Mouse (Mus musculus): ENCODE measurements around the gene Alms1.
"Not testable (repeated sequence)": the region's sequence is repeated elsewhere in the genome, so short reads cannot be mapped to it uniquely, and the experiment has no call there.

The Alms1 gene

DNA sequence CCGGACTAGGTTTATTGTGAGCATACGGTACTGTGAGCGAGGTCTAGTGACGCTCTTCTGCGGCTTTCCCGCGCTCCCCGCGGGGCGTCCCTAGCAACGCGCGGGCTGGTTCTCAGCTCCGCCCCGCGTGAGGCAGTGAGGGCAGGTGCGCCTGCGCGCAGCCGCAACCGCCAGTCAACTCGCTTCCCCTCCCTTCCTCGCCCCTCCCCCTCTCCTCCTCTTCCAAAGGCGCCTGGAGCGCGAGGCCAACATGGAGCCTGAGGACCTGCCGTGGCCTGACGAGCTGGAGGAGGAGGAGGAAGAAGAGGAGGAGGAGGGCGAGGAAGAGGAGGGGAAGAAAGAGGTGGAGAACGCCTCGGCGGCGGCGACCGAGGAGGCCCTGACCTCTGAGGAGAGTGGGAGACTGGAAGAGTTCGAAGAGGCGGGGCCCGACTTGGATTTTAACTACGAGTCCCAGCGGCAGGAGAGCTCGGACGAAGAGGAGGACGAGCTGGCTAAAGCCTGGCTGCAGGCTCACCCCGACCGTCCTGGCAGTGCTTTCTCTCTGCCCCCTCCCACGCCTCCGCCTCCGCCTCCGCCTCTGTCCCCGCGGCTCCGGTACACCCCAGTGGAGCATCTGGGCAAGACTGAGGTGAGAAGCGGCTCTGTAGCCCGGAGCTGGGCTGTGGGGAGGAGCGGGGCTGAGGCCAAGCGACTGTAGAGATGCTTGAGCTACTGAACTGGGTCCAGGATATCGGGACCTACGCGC, at the start of gene Alms1:
Gene Alms1, plus strand, starts transcription at position 136 of the 748 bp plus-strand sequence.
- DNase-seq, result peak; percentile 86 to 90

DNA sequence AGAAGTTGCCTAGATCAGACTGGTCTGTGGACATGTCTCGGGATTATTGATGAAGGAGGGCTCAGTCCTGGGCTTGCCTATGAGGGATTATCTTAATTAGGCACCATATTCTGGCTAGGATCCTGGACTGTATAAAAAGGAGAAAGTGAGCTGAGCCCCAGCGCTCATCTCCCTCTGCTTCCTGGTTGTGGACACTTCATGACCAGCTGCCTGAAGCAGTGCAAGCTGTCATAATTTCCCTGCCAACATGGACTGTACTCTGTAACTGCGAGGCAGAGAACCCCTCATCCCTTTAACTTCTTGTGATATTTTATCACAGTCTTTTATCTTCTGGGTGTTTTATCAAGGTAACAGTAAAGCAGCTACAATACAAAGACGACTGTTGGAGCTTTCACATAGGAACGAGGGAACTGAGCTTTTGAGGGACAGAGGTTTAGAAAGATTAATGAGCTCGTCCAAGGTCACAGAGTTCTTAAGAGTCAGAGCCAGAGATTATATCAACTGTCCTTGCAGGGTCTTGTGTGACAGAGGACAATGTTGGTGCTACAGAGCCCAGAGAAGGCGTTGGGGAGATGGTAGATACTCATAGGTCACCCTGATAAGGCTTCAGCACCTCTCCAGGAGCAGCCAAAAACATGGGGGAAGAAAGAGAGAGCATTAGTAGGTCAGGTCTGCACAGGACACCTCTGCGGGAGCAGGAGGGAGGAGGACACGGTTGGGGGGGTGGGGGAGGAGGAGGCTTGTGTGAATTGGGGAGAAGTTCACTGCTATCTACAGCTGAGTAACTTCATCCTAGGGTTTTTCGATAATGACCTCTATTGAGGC, 43.8 kb upstream of the Alms1 start:
- no peak for DNase-seq

GRCm38 (mm10) chr6:85544251-85544881, 43.0 kb upstream of the Alms1 start:
- DNase-seq, result no peak

GRCm38 (mm10) chr6:85547642-85548041, 39.7 kb upstream of the Alms1 start:
- no peak for DNase-seq

DNA sequence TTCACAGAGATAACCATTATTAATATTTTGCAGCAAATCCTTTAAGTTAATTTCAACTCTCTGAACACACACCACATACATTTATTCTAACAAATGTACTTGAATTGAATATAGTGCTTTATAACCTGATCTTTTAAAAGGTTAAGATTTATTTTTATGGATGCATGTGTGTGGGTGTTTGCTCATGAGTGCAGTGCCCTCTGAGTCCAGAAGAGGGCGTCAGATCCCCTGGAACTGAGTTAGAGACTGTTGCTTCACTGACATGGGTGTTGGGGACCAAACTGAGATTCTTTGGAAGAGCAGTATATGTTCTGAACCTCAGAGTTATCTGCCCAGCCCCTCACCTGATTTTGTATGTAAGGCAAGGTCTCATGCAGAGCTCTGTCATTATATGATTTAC, 25.0 kb upstream of the Alms1 start:
- DNase-seq, result no peak

DNA sequence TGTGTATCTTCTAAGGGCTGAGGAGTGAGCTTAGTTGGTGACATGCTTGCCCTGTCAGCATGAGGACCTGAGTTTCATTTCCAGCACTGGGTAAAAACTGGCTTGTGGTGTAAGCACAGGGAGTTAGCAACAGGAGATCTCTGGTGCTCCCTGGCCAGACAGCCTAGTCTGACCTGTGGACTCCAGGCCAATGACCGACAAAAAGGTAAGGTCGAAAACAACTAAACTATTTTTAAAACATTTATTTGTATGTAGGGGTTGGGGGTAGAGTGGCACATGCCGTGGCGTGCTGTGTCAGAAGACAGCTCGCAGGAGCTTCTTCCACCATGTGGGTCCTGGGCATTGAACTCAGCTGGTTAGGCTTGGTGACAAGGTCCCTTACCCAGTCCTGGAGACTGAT, 14.5 kb upstream of the Alms1 start:
- no peak for DNase-seq

DNA sequence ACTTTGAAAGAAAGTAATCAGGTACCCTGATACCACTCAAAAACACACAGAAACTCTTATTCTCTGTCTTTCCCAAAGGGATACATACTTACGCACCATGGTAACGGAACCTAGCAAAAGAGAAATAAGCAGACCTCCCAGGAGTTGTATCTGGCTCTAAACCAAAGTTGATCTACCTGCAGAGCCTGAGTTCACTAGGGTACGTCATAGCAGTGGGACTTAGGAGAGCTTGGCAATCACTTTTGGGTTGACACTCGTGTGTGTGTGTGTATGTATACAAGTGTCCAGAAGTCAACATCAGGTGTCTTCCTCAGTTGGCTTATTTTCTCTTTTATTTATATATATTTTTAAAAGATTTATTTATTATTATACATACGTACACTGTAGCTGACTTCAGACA, 5.6 kb upstream of the Alms1 start:
- DNase-seq, result no peak

GRCm38 (mm10) chr6:85584612-85585011, 2.7 kb upstream of the Alms1 start:
- DNase-seq, result no peak

- peak in 1 of 2 experiments; percentile 8 for DNase-seq
Measured at GRCm38 (mm10) chr6:85586805-85587367, 445 bp upstream of the Alms1 start.

DNA sequence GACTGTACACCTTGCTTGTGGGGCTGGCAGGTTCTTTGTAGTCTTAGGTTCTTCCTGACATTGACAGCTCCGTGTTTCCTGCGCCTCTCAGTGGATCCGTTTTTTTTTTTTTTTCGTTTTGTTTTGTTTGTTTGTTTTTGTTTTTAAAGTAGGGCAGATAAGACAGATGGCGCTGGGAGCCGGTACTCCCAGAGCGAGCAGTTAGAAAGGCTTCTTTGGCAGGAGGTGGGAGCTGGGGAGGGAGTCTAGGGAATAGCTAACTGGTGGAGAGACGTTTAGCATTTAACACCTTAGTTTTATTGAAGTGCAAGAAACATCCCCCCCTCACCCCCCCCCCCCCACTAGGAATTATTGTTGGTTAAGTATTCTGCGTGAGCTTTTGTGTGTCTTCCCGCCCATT, 833 bp downstream of the Alms1 start:
- no peak for DNase-seq

DNA sequence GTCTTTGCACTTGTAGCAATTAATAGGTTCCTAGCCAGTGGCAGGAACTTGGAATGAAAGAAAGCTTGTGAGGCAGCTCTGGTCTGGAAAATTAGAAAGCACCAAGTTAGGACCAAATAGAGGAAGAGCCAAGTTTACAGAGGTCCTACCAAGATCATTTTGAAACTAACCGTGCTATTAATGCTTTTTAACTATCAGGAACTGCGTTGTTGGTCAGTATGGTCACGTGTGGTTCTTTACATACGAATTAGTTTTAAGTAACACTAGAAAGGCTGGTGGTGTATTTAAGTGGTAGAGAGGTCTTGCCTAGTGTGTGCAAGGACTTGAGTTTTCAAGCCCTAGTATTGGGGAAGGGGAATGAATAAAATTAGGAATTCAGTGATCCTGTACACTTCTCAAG, 1.2 kb downstream of the Alms1 start:
- DNase-seq, result no peak

DNA sequence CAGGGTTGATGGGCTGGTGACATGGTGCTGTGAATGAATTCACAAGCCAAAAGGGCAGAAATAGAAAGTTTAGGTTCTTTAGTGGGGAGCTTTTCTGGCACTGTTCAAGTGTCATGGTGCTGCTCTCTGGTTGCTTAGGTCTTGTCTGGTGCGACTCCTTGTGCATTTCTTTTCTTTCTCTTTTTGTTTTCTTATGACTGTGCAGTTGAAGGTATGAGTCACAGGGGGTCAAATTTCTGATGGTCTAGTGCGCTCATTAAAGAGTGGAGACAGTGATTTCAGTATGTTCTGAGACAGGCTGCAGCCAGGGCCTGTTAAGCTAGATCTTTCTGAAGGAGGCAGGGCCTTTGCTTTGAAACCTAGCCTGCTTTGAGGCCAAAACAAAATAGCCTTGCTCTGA, 2.8 kb downstream of the Alms1 start:
- no peak for DNase-seq

DNA sequence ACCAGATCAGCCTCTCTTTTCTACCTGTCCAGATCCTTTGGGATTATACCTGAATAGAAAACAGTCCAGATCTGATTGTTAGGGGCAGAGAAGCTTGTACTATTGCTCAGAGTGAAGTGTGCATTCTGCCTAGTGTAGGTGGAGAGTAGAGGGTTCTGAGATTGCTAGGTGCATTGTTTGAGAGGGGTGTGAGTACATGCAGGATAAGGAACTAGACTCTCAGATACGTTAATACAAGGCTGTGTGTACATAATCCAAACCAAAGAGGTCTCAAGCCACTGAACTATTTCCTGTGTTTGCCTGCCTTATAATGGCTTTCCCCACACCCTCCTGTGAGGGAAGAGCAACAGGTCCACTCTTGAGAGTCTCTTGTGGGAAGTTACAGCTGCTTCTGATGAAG, 12.0 kb downstream of the Alms1 start:
- no peak for DNase-seq

GRCm38 (mm10) chr6:85610511-85610910, 23.2 kb downstream of the Alms1 start:
- no peak for DNase-seq

- no peak for DNase-seq
Measured at GRCm38 (mm10) chr6:85620826-85621225, 33.5 kb downstream of the Alms1 start.

DNA sequence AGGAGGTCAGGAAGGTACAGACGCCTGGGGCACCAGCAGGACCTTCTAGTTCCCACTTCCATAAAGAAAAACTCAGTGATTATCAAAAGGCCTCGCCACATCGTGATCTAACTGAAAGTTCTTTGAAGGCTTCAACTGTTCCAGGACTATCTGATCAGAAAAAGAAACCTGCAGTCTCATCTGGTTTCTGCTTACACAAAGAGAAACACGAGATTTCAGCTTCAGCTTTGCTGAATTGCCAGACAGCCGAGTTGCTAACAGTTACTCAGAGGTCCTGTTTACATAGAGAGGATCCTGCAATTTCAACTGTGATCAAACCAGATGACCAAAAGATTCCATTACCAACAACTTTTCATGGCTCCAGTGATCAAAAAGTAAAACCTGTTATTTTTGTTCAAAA, 34.3 kb downstream of the Alms1 start:
- no peak for DNase-seq

GRCm38 (mm10) chr6:85624511-85624910, 37.2 kb downstream of the Alms1 start:
- DNase-seq, result no peak

DNA sequence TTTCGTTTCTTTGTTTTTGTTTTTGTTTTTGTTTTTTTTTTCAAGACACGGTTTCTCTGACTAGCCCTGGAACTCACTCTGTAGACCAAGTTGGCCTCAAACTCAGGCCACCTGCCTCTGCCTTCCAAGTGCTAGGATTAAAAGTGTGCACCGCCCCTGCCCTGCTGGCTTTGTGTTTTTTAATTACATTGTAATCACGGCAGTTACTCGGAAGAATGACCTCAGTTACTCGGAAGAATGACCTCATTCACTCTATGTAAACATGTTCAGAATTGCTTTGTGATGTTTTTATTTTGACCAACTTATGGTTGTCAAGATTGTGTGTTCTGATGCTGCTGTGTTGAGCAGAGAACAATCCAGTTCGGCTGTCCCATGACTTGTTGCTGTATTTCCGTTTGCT, 45.8 kb downstream of the Alms1 start:
- no peak for DNase-seq

- DNase-seq, result no peak
Measured at GRCm38 (mm10) chr6:85653244-85653643, 65.9 kb downstream of the Alms1 start.

- not testable (repeated sequence) for DNase-seq
Measured at GRCm38 (mm10) chr6:85701943-85702342, 114.6 kb downstream of the Alms1 start.

- not testable (repeated sequence) for DNase-seq
Measured at GRCm38 (mm10) chr6:85709206-85709605, 121.9 kb downstream of the Alms1 start.

GRCm38 (mm10) chr6:85709607-85710006, 122.3 kb downstream of the Alms1 start:
- not testable (repeated sequence) for DNase-seq

- not testable (repeated sequence) for DNase-seq
Measured at GRCm38 (mm10) chr6:85713105-85713504, 125.8 kb downstream of the Alms1 start, which contains the start of gene Nat8f7. TSS of gene Nat8f7 (minus strand) at chr6:85713205.

Data from thymus, adult 18-20 months (tissue).